Mouse (Mus musculus) adrenal gland (tissue): Measurements from ENCODE around the gene Il20rb.

Experiments
- intact Hi-C: fragments of 180-260 bp; cut with DNase I; formaldehyde crosslinking; loops from one replicate; pipeline ENCODE4 v1.15.1; 2025

Il20rb gene

DNA sequence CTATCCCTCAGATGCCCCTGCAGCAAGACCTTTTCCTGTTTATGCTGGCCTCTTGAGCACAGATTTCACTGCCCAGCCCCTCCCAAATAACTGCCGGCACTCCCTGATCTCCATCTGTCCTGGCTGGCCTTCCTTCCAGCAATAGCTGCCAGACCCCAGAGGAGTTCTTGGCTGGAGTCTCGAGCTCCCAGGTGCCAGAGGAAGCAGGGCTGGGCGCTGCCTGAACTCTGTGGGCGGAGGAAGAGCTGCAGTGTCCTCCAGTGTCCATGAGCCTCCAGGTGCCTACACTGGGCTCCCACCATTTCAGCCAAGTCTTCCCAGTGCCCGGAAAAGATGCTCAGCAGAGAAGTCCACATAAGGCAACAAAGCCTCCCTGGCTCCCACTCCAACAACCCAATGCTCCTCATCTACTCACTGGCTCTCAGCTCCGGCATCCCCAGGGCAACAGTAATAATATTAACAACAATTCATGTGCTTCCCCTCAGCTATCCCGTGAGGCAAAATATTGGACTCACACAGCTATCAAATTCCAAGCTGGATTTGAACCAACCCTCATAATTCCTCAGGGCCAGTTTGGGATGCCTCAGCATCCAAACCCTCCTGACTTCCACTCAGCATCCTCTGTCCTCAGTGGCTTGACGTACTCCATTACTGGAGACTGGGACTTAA lies 15.5 kb downstream of the Il20rb start:
- intact Hi-C loops: no loop called here

DNA sequence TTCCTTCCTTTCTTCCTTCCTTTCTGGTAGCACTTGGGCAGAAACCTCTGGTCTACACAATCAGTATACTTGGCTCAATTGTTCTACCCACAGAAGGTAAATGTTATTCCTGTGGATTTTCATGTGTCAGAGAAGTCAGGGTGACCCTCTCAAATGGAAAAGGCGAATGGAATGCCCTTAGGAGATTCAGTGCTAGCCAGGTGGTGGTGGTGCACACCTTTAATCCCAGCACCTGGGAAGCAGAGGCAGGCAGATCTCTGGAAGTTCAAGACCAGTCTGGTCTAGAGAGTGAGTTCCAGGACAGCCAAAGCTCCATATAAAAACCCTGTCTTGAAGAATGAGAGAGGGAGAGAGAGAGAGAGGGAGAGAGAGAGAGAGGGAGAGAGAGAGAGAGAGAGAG lies 16.4 kb downstream of the Il20rb start:
- intact Hi-C loops: no loop called here

DNA sequence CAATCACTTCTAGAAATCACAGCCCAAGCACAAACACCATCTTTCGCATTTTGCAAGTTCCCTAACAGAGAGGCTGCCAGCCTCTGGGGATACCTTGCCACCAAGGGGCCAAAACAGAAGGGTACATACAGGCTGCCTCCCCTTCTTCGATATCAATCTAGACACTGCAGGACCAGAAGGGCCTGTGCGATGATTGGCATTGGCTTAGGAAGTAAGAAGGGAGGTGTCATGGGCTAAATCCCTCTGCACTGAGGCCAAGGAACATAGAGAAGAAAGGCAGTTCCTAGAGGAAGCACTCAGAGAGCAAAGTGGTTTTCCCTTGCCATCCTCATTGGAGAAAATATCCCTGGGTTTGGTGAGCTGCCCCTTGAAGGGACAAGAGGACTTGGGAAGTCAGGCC lies 16.9 kb downstream of the Il20rb start:
- intact Hi-C loops: no loop called here

DNA sequence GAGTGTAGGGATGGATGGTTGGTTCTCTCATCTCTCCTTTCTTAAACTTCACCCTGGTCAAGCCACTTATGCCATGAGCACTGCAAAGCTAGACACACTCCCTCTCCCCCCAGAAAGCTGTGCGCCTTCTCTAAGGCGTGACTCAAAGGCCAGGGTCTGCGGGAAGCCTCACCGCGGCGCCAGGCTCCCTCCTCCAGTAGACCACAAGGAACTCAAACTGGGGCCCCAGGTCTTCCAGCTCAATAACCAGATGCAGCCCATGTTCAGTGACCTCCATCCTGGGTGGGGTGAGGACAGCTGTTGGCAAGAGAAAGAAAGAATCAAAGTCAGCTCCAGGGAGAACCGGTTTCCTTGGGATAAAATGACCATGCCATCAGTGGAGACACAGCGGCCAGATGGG lies 18.4 kb downstream of the Il20rb start:
- intact Hi-C loops: no loop called here

DNA sequence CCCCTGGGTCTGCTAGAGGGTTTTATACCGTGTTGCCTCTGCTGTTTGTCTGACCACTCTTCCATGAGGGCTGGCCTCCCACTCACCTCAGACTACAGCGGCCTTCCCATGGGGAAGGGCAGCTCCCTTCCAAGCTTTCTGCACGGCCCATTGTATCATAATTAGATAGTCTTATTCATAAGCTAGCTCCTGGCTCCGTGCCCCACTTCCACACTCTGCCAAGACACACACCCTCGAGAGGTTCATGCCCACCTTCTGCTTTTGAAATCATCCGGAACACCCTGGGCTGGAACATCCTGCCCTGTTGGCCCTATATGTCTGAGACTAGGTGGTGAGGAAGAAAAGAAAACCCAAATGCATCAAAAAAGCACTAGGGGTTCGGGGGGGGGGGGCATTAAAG lies 18.9 kb downstream of the Il20rb start:
- intact Hi-C loops: no loop called here

DNA sequence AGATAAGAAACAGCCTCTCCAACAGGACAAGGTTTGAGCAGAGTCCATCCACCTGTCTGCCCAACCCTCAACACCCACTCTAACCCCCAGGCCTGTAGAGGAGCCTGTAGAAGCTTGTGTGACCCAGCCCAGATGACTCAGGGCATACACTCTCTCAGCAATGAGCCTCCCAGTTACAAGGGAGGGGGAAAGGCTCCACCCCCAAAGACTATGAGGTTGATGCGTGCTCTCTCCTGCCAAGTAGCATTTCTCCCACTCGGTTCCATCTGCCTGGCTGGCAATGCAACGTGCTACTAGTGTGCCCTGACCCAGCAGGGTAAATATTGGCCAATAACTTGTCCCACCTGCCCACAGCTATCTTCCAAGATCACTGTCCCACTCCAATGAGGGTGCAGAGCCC lies 19.8 kb downstream of the Il20rb start:
- intact Hi-C loops: no loop called here

DNA sequence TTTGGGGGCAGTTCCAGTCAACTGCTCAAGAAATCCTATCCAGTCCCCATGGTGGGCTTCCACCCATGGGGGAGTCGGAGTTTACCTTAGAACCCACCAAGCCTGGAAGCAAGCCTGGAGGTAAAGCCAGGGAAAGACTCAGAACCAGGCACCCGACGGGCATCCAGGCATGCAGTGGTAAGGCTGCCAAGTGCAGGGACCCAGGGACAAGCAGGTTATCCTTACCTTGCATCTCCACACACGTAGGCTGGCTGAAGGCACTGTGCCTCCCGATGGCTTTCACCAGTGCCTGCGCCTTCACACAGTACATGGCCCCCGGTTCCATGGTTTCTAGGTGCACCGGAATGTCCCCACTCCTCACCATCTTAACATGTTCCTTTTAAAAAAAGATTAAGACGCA lies 20.6 kb downstream of the Il20rb start:
- intact Hi-C loops: no loop called here

DNA sequence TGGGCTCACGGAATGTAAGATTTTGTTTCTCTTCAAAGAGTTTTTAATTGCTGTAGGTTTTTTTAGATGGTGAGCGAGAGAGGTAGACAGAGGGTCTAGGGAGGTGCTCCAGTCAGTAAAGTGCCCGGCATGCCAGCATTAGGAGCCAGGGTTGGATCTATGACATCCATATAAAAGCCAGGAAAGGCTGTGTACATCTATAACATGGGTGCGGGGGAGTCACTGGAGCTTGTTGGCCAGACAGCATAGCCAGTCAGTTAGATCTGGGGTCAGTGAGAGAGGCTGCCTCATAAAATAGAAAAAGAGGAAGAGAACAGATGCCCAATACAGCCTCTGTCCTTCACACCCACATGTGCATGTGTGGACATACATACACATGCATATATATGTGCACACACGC lies 21.2 kb downstream of the Il20rb start:
- intact Hi-C loops: no loop called here

DNA sequence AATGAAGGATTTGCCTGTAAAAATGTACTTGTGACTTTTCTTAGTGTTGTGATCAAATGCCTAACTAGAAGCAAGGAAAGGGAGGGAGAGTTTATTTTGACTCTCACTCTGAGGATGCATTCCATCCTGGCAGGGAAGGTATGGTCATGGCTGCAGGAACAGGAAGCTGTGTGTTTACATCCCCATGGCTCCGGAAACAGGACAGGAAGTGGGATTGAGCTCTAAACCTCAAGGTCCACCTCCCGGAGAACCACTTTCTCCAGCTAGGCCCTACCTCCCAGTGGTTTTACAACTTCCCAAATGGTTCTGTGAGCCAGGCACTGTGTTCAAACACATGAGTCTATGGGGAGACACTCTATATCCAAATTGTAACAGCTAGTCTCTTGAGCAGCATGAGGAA lies 22.8 kb downstream of the Il20rb start:
- intact Hi-C loops: no loop called here

DNA sequence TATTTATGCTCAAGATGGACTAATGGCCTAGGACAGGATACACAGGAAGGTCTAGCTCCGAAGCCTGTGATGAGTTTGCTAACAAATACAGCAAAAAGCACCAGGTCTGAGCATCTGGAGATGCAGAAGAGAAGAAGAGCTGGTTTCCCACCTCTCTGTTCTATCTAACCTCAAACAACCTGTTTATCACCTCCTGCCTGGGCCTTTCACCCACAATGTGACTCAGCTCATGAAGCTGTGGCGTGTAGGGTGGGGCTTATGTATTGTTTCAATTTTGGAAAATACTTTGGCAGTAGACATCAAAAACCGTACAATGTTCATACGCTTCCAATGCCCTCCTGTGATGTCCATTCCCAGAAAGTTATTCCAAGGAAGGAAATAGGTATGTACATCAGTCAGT lies 24.5 kb downstream of the Il20rb start:
- intact Hi-C loops: no loop called here

DNA sequence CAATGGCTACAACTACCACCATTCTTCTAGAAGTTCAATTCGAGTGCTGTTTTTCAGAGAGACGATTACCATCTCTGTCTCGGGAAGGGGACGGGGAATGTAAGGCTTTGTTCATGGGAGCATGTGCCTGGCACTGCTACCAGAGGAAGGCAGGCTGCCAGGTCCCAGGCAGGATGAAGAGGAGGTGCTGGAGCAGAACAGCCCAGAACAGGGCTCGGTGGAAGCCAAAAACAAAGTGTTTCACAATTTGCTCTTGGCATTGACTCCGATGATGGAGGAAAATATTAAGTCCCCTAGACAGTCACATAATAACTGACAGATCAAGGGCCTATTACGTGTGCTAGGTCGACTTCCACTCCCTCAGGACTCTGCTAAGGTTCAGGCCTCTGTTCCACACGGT lies 24.9 kb downstream of the Il20rb start:
- intact Hi-C loops: no loop called here

DNA sequence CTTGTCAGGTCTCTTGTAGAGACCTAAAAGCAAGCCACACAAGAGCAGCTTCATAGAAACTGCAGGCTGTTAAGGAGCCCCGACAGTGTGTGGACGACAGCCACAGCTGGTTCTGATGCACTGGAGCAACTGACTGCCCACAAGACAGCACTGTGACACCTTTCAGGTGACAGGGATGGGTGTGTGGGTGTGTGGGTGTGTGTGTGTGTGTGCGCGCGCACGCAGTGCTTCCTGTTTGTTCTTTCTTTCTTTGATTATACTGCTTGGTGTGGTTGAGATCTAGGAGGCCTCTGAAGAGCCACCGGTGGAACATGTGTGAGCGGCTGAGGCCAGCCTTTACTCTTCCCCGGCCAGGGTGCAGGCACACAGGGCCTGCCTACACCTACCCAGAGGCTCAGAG lies 26.4 kb downstream of the Il20rb start:
- intact Hi-C loops: no loop called here

DNA sequence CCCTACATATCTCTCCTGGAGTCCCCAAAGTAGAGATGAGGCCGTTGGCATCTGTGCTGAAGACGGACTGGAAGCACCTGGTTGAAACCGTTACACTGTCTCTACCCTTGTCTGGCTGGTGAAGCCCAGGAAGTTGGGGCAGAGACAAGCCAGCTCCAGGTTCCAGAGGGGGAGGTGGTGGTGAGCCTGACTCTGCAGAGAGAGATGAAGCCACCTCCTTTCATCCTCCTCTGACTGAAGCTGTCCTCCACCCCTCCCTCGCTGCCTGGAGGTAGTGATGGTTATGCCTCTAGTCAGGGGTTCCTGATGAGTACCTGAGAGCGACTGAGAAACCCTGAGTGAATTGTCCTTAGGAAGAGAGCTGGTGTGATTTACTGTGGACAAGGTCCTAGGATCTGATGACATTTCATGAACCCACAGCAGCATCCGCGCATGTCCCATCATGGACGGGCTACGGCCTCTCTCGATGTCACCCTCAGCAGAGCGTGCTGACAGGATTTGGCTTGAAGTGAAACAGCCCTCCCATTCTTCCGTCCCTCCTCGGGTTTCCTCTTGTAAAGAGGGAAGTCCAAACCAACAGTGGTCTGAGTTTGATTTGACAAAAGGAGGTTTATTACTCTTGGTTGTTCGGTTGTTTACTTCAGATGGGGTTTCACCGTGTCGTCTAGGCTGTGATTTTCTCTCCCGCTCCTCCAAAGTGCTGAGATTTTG lies 28.5 kb downstream of the Il20rb start:
- intact Hi-C loops: loop anchor here (10.0 kb wide), 1 partner anchor 87 kb away; the partner anchor contains the start of gene Nck1

DNA sequence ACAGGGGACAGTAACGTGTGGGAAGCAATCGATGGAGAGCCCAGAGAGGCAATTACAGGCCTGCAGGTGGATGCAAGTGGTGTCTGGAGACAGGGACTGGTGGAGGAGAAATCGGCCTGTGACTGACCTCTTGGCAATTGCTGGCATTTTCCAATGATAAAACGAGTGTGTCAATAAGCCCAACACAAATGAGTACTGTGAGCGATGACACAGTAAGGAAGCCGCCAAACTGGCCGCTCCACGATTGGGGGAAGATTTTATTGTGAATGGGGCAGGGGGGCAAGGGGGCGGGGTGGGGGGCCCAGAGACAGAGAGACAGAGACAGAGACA lies 32.0 kb downstream of the Il20rb start:
- intact Hi-C loops: loop anchor here (2.0 to 10.0 kb wide), 4 partner anchors 90 to 703 kb away; partner anchors contain the start of gene Nck1

DNA sequence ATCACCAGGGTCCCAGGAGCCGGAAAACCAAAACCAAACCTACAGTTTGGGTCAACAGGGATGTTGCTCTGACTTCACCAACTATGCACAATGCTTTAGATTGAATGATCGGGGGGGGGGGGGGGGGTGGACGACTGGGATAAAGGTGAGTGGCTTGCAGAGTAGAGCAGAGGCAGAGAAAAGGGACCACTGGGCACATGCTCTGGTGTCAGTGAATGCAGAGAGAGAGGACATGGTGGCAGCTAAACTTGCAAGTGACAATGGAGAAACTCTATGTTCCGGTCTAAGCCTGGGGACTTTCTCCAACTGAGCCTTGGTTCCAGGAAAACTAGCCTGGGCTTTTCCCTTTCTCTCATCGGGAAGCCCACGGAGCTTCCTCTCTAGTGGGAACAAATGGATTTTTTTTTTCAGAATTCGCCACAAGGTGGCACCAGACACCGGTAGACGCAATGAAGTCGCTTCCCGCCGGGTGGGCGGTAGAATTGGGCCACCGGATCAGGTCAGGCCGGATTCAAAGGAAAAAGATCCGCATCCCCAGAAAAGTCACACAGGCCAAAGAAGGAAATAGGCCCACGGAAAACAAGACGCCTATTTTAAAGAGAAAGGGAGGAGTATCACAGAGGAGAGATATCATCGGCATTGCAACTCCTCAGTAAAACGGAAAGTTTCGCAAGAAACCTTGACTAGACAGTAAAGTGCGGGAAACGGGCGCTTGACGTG lies 32.5 kb downstream of the Il20rb start:
- intact Hi-C loops: loop anchor here (2.0 to 10.0 kb wide), 4 partner anchors 91 to 703 kb away; partner anchors contain the start of gene Nck1

DNA sequence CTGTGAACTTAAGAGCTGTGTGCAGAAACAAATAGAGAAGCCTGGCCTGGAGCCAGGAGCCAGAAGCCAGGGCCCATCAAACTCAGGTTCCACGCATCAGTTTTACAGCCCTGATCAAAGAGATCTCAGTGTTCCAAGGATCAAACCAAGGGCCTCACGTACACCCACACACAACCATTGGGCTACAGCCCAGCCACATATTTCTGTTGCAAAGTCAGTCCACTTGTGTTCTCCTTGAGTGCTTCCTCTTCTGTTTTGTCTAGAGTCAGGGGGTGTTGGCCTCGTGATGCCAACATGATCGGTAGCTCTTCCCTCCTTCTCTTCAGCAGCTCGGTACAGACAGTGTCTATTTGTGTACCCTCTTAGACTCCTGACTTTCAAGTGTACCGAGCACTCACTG lies 34.2 kb downstream of the Il20rb start:
- intact Hi-C loops: loop anchor here (5.0 to 10.0 kb wide), 3 partner anchors 92 to 705 kb away; partner anchors contain the start of gene Nck1

DNA sequence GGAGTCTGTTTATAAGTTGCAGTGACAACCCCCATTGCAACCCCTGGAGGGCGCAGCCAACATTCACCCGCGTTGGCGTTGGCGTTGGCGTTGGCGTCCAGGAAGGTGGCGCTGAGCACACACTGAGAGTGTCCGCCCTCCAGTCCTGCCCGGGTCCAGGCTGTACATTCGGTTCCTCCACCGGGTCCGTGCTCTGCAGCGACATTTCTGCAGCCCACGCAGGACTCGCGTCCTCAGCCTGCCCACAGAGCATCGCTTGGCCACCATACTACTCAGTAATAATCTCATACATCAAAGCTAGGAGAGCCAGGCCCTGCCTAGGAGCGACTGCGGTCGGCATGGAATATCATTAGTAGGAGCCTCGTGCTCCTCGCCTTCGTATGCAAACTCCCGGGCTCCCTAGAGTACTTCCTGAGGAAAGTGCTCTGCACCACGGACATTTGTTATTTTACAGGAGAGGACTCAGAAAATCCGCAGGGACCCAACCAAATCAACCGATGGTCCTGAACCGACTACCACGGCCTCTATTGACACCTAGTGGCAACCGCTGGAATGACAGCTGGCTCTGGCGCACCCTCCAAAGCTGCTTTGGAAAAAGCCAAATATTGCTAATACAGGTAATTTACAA lies 40.4 kb downstream of the Il20rb start:
- intact Hi-C loops: loop anchor here (1.0 to 2.0 kb wide), 2 partner anchors 45 to 599 kb away; no protein-coding TSS in a partner anchor

DNA sequence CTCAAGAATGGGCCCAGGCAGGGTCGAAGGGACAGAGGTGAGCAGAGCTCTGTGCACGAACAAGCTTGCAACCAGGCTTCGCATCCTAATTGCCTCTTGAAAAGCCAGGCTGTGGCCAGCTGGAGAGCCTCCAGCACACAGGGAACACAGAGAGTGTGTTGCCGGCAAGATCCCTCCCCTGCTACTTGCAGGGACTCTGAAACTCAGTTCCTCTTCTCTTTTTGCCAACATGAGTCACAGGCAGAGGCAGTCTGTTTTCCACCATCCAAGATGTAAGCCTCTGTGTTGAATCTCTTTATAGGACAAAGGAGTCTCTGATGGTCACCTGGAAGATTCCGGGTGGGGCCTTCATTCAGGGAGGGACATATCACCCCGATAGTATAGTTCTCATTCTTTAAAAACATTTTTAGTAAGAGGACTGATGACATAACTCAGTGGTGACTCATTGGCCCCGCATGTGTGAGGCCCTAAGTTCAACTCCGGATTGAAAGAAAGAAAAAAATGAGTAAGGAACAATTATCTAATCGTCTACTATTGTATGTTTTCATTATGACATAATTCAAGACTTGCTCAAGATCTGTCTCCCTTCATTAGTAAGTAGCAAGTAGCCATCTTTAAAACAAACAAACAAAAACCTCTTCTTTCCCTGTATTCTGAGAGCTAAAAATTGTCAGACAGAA lies 46.3 kb downstream of the Il20rb start:
- intact Hi-C loops: no loop called here

DNA sequence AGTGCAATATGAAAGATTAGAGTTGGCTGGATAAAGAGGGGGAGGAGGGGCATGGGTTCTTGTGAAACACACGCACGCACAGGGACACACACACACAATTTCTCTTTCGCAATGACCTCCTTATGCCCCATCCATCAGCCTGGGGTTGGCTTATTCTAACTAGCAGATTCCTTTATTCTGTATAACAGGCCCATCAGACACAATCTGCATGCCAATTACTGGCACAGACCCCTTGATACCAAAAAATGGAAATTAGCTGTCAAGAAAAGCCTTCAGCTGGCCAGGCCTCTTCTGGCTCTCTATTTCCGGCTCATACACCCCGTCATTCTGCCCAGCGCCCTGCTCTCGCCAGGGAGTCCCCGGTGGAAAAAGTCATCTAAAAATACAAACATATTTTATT lies 47.1 kb downstream of the Il20rb start:
- intact Hi-C loops: no loop called here

DNA sequence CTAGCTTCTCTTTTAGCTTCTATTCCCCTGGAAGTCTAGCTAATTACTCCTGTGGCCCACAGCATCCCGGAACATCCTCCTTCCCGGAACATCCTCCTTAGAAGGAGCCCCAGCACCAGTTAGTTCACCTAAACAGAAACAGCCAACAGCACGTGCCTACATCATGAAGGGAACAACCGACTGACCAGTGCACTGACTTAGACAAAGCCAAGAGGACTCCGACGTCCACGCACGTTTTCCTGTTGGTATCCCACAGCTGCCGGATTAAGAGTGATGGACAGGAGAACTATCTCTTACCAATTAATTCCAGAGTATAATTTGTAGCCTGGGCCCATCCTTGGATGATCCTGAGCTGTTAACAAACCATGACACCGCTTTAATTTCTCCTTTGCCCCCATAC lies 47.6 kb downstream of the Il20rb start:
- intact Hi-C loops: no loop called here

DNA sequence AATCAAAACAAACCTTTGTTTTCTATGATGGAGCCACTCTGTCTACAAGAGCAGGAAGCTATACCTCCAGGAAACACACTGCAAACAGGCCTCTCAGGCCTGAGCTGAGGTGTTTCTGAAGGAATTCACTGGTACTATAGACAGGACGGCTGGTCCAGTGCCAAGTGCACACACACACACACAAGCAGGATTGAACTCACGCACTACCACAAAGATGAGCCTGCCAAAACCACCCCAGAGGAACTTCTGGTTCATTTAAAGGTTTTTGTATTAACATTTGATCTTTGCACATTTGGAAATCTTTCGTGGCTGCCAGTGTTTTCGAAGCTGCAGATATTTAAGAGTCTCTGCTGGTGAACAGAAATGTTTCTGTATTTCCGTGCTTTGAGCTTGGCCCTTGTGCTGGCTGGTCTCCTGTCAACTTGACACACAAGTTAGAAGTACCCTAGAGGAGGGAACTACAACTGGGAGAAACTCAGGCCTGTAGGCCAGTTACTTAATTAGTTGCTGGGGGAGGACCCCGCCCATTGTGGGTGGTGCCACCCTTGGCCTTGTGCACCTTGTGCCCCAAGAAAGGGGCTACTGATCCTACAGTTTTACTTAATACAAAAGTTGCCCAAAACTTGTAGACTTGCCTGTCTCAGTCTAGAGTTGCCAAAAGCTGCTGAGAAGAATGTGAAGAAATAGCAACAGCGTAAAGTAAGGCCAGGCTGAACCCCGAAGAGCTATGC lies 49.6 kb downstream of the Il20rb start:
- intact Hi-C loops: no loop called here
